Comparison of ENCODE assay signal across 17 mouse cellular contexts in the genomic region with DNA sequence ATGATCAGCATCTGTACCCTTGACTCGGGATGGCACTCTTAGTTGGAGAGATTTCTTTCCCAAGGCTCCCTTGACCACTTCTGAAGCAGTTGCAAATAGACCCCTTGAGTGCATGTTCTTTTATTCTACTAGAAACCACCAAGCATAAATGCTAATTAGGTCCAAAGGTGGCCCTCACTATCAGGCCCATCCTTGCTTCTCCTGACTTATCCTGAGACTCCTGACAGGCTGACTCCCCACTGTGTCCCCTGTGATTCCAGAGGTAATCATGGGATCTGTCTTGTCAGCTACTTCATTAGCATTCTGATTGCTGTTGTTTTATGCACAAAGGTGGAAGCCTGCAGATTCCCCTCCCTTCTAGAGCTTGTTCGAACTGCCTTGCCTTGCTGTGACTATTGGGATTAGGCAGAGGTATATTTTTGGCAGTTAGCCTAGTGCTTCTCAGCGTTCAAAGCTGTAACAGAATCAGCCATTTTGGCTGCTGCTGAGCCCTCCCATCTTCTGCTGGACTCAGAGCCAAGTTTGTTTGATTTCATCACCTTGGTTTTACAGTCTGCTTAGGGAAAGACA.
DNase-seq lines count a peak whose midpoint lies in the region; ATAC-seq lines count a peak whose summit lies in the region.
"Had no signal": no experiment of that assay in that cellular context is flagged by ENCODE, and none has a peak within 500 bp of the region (broad histone marks: within the 10 kb centered on the region; RNA-seq: fewer than 3 reads in every experiment).

No protein-coding gene starts in this region.

- no peaks in the 10 kb centered on the region for H3K27me3 ChIP-seq in hindbrain, embryonic 15.5 days
- H3K27me3 ChIP-seq in hindbrain, embryonic 10.5 days (ENCODE audit: insufficient read depth, poor library complexity, severe bottlenecking) = no peaks in the 10 kb centered on the region
- H3K27me3 ChIP-seq in hindbrain, embryonic 16.5 days (replicated peaks; ENCODE audit: control insufficient read depth, insufficient read depth, low read length) = no peaks in the 10 kb centered on the region
- H3K27me3 ChIP-seq: limb, embryonic 15.5 days; Patski; stomach, embryonic 15.5 days had no signal

- 0 out of 2 replicates have a peak, but pooled peaks cover 3% of the 10 kb centered on the region for H3K4me1 ChIP-seq in hindbrain, embryonic 15.5 days (replicated peaks)
- H3K4me1 ChIP-seq in hindbrain, embryonic 10.5 days (replicated peaks) = no peaks in the 10 kb centered on the region
- H3K4me1 ChIP-seq in hindbrain, embryonic 16.5 days (ENCODE audit: control insufficient read depth, insufficient read depth, low read depth, low read length) = no peaks in the 10 kb centered on the region
- H3K4me1 ChIP-seq: limb, embryonic 15.5 days; stomach, embryonic 15.5 days had no signal

- H3K36me3 ChIP-seq in hindbrain, embryonic 15.5 days = no peaks in the 10 kb centered on the region
- H3K36me3 ChIP-seq in hindbrain, embryonic 10.5 days = no peaks in the 10 kb centered on the region
- no peaks in the 10 kb centered on the region for H3K36me3 ChIP-seq in hindbrain, embryonic 16.5 days (ENCODE audit: control insufficient read depth, insufficient read depth, low read length)
- H3K36me3 ChIP-seq: limb, embryonic 15.5 days; stomach, embryonic 15.5 days had no signal

- DNase-seq in adrenal gland, postnatal 14 days = peak; percentile 17
- DNase-seq in adrenal gland, adult 2 months = no peak
- no peak for DNase-seq in hindbrain, embryonic 10.5 days (ENCODE audit: low spot score)
- DNase-seq in ES-CJ7 (ENCODE audit: low read depth, low spot score) = peak; percentile 22
- DNase-seq in thymus, postnatal 10 days (ENCODE audit: low spot score in 2 of 2) = no peak
- no peak for DNase-seq in urinary bladder, postnatal 14 days (ENCODE audit: low spot score)
- DNase-seq: adrenal gland, postnatal 25 days; cerebellum, adult 11-12 months; heart, adult 18-20 months; kidney, adult 18-20 months; lung, adult 2 months; thymus, postnatal 25 days had no signal

- no peak overlapping the region for H3K9ac ChIP-seq in hindbrain, embryonic 15.5 days
- H3K9ac ChIP-seq in hindbrain, embryonic 16.5 days (ENCODE audit: low read depth, low read length) = no peak overlapping the region
- H3K9ac ChIP-seq: limb, embryonic 15.5 days; stomach, embryonic 15.5 days had no signal

- H3K27ac ChIP-seq in hindbrain, embryonic 15.5 days (replicated peaks) = no peak overlapping the region
- H3K27ac ChIP-seq in hindbrain, embryonic 10.5 days = no peak overlapping the region
- no peak overlapping the region for H3K27ac ChIP-seq in hindbrain, embryonic 16.5 days (ENCODE audit: low read depth, low read length)
- H3K27ac ChIP-seq: limb, embryonic 15.5 days; stomach, embryonic 15.5 days had no signal

- no peak overlapping the region for H3K4me3 ChIP-seq in hindbrain, embryonic 15.5 days
- no peak overlapping the region for H3K4me3 ChIP-seq in hindbrain, embryonic 10.5 days
- no peak overlapping the region for H3K4me3 ChIP-seq in hindbrain, embryonic 16.5 days (ENCODE audit: low read length)
- H3K4me3 ChIP-seq: limb, embryonic 15.5 days; stomach, embryonic 15.5 days had no signal

- no peak overlapping the region for H3K4me2 ChIP-seq in hindbrain, embryonic 15.5 days
- H3K4me2 ChIP-seq in hindbrain, embryonic 16.5 days (ENCODE audit: low read length) = no peak overlapping the region
- H3K4me2 ChIP-seq: limb, embryonic 15.5 days; stomach, embryonic 15.5 days had no signal

- peak; percentile 38; the same call in 1 of the 2 replicates for ATAC-seq in hindbrain, embryonic 15.5 days (ENCODE audit: low FRiP score, low read depth)
- ATAC-seq in hindbrain, embryonic 16.5 days = peak; percentile 48; the same call in 1 of the 2 replicates
- ATAC-seq: Patski had no signal

- H3K9me3 ChIP-seq in hindbrain, embryonic 15.5 days = no peaks in the 10 kb centered on the region
- H3K9me3 ChIP-seq in hindbrain, embryonic 10.5 days = no peaks in the 10 kb centered on the region
- no peaks in the 10 kb centered on the region for H3K9me3 ChIP-seq in hindbrain, embryonic 16.5 days (ENCODE audit: control insufficient read depth, low read length)
- H3K9me3 ChIP-seq: limb, embryonic 15.5 days; stomach, embryonic 15.5 days had no signal

- whole genome bisulfite sequencing in hindbrain, embryonic 15.5 days = 32% methylated on average over 3 of the region's 3 CpGs
- WGBS in hindbrain, embryonic 10.5 days = 60% methylated on average over 3 of the region's 3 CpGs
- 39% methylated on average over 3 of the region's 3 CpGs for WGBS in hindbrain, embryonic 16.5 days

Comparison
In these comparisons a context has a peak if more than half of its experiments do, and no peak if none do; other contexts are left out.
1. DNase-seq: peak in adrenal gland, postnatal 14 days (single experiment) and ES-CJ7 (single experiment); none in adrenal gland, adult 2 months (single experiment), hindbrain, embryonic 10.5 days (single experiment), thymus, postnatal 10 days (0 of 2) and urinary bladder, postnatal 14 days (single experiment).